Mouse (Mus musculus): Measurements from ENCODE around the gene Pld2.

DNA sequence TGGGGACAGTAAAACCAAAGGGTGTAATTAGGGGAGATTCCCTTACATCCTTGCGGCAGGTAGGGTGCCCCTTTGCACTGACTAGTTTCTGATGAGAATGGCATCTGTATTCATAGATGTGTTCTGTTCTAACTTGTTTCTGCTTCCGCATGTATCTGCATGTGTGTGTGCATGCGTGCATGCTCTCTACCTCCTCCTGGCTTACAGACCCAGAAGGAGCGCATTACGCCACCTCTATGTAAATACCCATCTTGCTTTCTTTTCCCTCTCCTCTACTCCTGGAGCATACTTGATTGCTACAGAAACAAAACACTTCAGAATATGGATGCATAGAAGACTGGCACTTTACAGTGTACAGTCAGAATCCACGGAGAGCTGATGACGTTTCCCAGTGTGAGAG lies 43.9 kb downstream of the Pld2 start:
- no peak for TF ChIP-seq CTCF (IDR thresholded peaks at IDR 0.05; ENCODE audit: extremely low read depth, insufficient read depth, insufficient read length, insufficient replicate concordance)
- no peak for TF ChIP-seq POLR2A (IDR thresholded peaks at IDR 0.05; ENCODE audit: low read depth, low read length)
